Mouse (Mus musculus): ENCODE measurements around the gene Mettl23.
"Not testable (repeated sequence)": the region's sequence is repeated elsewhere in the genome, so short reads cannot be mapped to it uniquely, and the experiment has no call there.

Mettl23 gene

GRCm38 (mm10) chr11:116817567-116817966 lies 25.5 kb upstream of the Mettl23 start:
- in situ Hi-C loops (cut with MboI; ENCODE audit: low sequenced_read_pairs) = no loop called here

GRCm38 (mm10) chr11:116818722-116819121 lies 24.4 kb upstream of the Mettl23 start:
- in situ Hi-C loops (cut with MboI; ENCODE audit: low sequenced_read_pairs) = no loop called here

GRCm38 (mm10) chr11:116819932-116820593 lies 23.0 kb upstream of the Mettl23 start:
- in situ Hi-C loops (cut with MboI; ENCODE audit: low sequenced_read_pairs) = no loop called here

- in situ Hi-C loops (cut with MboI; ENCODE audit: low sequenced_read_pairs) = no loop called here
Observed at GRCm38 (mm10) chr11:116821057-116821940, 21.8 kb upstream of the Mettl23 start.

GRCm38 (mm10) chr11:116822215-116822614 lies 20.9 kb upstream of the Mettl23 start:
- in situ Hi-C loops (cut with MboI; ENCODE audit: low sequenced_read_pairs) = no loop called here

- in situ Hi-C loops (cut with MboI; ENCODE audit: low sequenced_read_pairs) = no loop called here
Observed at GRCm38 (mm10) chr11:116822626-116823025, 20.5 kb upstream of the Mettl23 start.

GRCm38 (mm10) chr11:116823255-116823654 lies 19.8 kb upstream of the Mettl23 start:
- in situ Hi-C loops (cut with MboI; ENCODE audit: low sequenced_read_pairs) = no loop called here

GRCm38 (mm10) chr11:116823885-116824284 lies 19.2 kb upstream of the Mettl23 start:
- in situ Hi-C loops (cut with MboI; ENCODE audit: low sequenced_read_pairs) = not testable (repeated sequence)

GRCm38 (mm10) chr11:116825230-116825629 lies 17.8 kb upstream of the Mettl23 start:
- in situ Hi-C loops (cut with MboI; ENCODE audit: low sequenced_read_pairs) = no loop called here

GRCm38 (mm10) chr11:116826550-116827504 lies 16.3 kb upstream of the Mettl23 start:
- in situ Hi-C loops (cut with MboI; ENCODE audit: low sequenced_read_pairs) = no loop called here

GRCm38 (mm10) chr11:116827534-116828165 lies 15.4 kb upstream of the Mettl23 start, which contains the start of gene Mxra7:
Gene Mxra7 (minus strand): TSS chr11:116828046.
- in situ Hi-C loops (cut with MboI; ENCODE audit: low sequenced_read_pairs) = no loop called here

- in situ Hi-C loops (cut with MboI; ENCODE audit: low sequenced_read_pairs) = no loop called here
Observed at GRCm38 (mm10) chr11:116832172-116832685, 10.8 kb upstream of the Mettl23 start.

- in situ Hi-C loops (cut with MboI; ENCODE audit: low sequenced_read_pairs) = no loop called here
Observed at GRCm38 (mm10) chr11:116834954-116835353, 8.1 kb upstream of the Mettl23 start.

GRCm38 (mm10) chr11:116836283-116836682 lies 6.8 kb upstream of the Mettl23 start:
- in situ Hi-C loops (cut with MboI; ENCODE audit: low sequenced_read_pairs) = no loop called here

GRCm38 (mm10) chr11:116837441-116837840 lies 5.6 kb upstream of the Mettl23 start:
- in situ Hi-C loops (cut with MboI; ENCODE audit: low sequenced_read_pairs) = no loop called here

GRCm38 (mm10) chr11:116838936-116839335 lies 4.1 kb upstream of the Mettl23 start:
- in situ Hi-C loops (cut with MboI; ENCODE audit: low sequenced_read_pairs) = no loop called here

GRCm38 (mm10) chr11:116839601-116840000 lies 3.5 kb upstream of the Mettl23 start:
- in situ Hi-C loops (cut with MboI; ENCODE audit: low sequenced_read_pairs) = no loop called here

- in situ Hi-C loops (cut with MboI; ENCODE audit: low sequenced_read_pairs) = no loop called here
Observed at GRCm38 (mm10) chr11:116840748-116841147, 2.3 kb upstream of the Mettl23 start.

- in situ Hi-C loops (cut with MboI; ENCODE audit: low sequenced_read_pairs) = no loop called here
Observed at GRCm38 (mm10) chr11:116842531-116843260, 382 bp upstream of the Mettl23 start.

Measured in CH12F3 (cell line).